22 mouse cellular contexts compared by ENCODE assay signal in genomic region chr13:19842707-19843106, GRCm38 (mm10). TPM values are rescaled to one million over a fixed set of nuclear protein-coding genes. Genes with fewer than 3 reads are reported as not detected.
"Had no signal": no experiment of that assay in that cellular context is flagged by ENCODE, and none has a peak within 500 bp of the region (broad histone marks: within the 10 kb centered on the region; RNA-seq: fewer than 3 reads in every experiment).

No protein-coding gene starts in this region.

- ATAC-seq: liver, postnatal 0 days; midbrain, embryonic 13.5 days; midbrain, embryonic 16.5 days had no signal

- DNase-seq: kidney, adult 9 months; kidney, postnatal 14 days; kidney, postnatal 4 days; left cerebral cortex, postnatal 4 days; liver, postnatal 0 days; lung, postnatal 10 days; lung, postnatal 4 days; thymus, adult 18-20 months; thymus, postnatal 36 days had no signal

- H3K4me1 ChIP-seq: limb, embryonic 12.5 days; limb, embryonic 15.5 days; lung, embryonic 15.5 days; megakaryocyte, embryonic 14.5 days; midbrain, embryonic 10.5 days; midbrain, embryonic 13.5 days had no signal

- H3K4me3 ChIP-seq: limb, embryonic 12.5 days; limb, embryonic 15.5 days; lung, embryonic 15.5 days; megakaryocyte, embryonic 14.5 days; midbrain, embryonic 10.5 days; midbrain, embryonic 13.5 days had no signal

RNA-seq across cellular contexts. Expression of gene Gpr141, which starts 18.6 kb away (rescaled TPM):
- total RNA-seq: layer of hippocampus, adult 18-20 months; layer of hippocampus, postnatal 14 days; left cerebral cortex, adult 8-10 months; left cerebral cortex, postnatal 14 days had no signal
- polyA plus RNA-seq: midbrain, embryonic 13.5 days; neural tube, embryonic 11.5 days; neural tube, embryonic 14.5 days had no signal
